Mouse (Mus musculus): ENCODE results near the gene Ldb3. TPM values are rescaled to one million over a fixed set of nuclear protein-coding genes. Genes with fewer than 3 reads are reported as not detected.

Gene Ldb3
- 0.73 and 1.4 TPM in 2 replicates for total RNA-seq (2021)
- long read RNA-seq, result 0 reads

- DNase-seq, result peak; percentile 20
Measured at GRCm38 (mm10) chr14:34588498-34588897, at the start of gene Ldb3. Gene Ldb3, minus strand, starts transcription at chr14:34588682.

- no peak for DNase-seq
Measured at GRCm38 (mm10) chr14:34635721-34636120, 47.2 kb upstream of the Ldb3 start.

GRCm38 (mm10) chr14:34635192-34635591 lies 46.7 kb upstream of the Ldb3 start:
- no peak for DNase-seq

GRCm38 (mm10) chr14:34632722-34633448 lies 44.4 kb upstream of the Ldb3 start:
- DNase-seq, result no peak

GRCm38 (mm10) chr14:34626824-34627223 lies 38.3 kb upstream of the Ldb3 start:
- DNase-seq, result no peak

- peak; percentile 53 for DNase-seq
Measured at GRCm38 (mm10) chr14:34623531-34624210, 35.2 kb upstream of the Ldb3 start.

GRCm38 (mm10) chr14:34623074-34623473 lies 34.6 kb upstream of the Ldb3 start:
- no peak for DNase-seq

GRCm38 (mm10) chr14:34620611-34621376 lies 32.3 kb upstream of the Ldb3 start:
- peak; percentile 75 for DNase-seq

GRCm38 (mm10) chr14:34618808-34619207 lies 30.3 kb upstream of the Ldb3 start:
- peak; percentile 35 for DNase-seq

- DNase-seq, result peak; percentile 85
Measured at GRCm38 (mm10) chr14:34616821-34617220, 28.3 kb upstream of the Ldb3 start.

GRCm38 (mm10) chr14:34615625-34616024 lies 27.1 kb upstream of the Ldb3 start:
- DNase-seq, result no peak

GRCm38 (mm10) chr14:34615082-34615481 lies 26.6 kb upstream of the Ldb3 start:
- DNase-seq, result no peak

- DNase-seq, result no peak
Measured at GRCm38 (mm10) chr14:34614551-34614950, 26.1 kb upstream of the Ldb3 start.

GRCm38 (mm10) chr14:34613523-34613922 lies 25.0 kb upstream of the Ldb3 start:
- no peak for DNase-seq

- no peak for DNase-seq
Measured at GRCm38 (mm10) chr14:34612222-34612621, 23.7 kb upstream of the Ldb3 start.

- no peak for DNase-seq
Measured at GRCm38 (mm10) chr14:34611591-34611990, 23.1 kb upstream of the Ldb3 start.

- DNase-seq, result no peak
Measured at GRCm38 (mm10) chr14:34601910-34602309, 13.4 kb upstream of the Ldb3 start.

GRCm38 (mm10) chr14:34599941-34600340 lies 11.5 kb upstream of the Ldb3 start, which contains the start of gene Opn4:
Gene Opn4, minus strand, starts transcription at chr14:34600142.
- DNase-seq, result no peak

- peak; percentile 45 for DNase-seq
Measured at GRCm38 (mm10) chr14:34595596-34596255, 7.2 kb upstream of the Ldb3 start.

- DNase-seq, result no peak
Measured at GRCm38 (mm10) chr14:34591741-34592535, 3.5 kb upstream of the Ldb3 start.

All from adrenal gland, postnatal 25 days (tissue).